Mouse (Mus musculus): ENCODE measurements around the gene Ttyh2.

Gene Ttyh2

GRCm38 (mm10) chr11:114706358-114706757 is 31.1 kb downstream of the Ttyh2 start:
- no peak for DNase-seq (ENCODE audit: low spot score in 2 of 2)

- DNase-seq (ENCODE audit: low spot score in 2 of 2): no peak
These were observed 36.2 kb downstream of the Ttyh2 start for GRCm38 (mm10) chr11:114711393-114711792.

GRCm38 (mm10) chr11:114711861-114712260 is 36.6 kb downstream of the Ttyh2 start:
- no peak for DNase-seq (ENCODE audit: low spot score in 2 of 2)

GRCm38 (mm10) chr11:114714526-114714925 is 39.3 kb downstream of the Ttyh2 start:
- DNase-seq (ENCODE audit: low spot score in 2 of 2): no peak

GRCm38 (mm10) chr11:114715531-114715930 is 40.3 kb downstream of the Ttyh2 start:
- DNase-seq (ENCODE audit: low spot score in 2 of 2): no peak

GRCm38 (mm10) chr11:114720535-114720934 is 45.3 kb downstream of the Ttyh2 start:
- no peak for DNase-seq (ENCODE audit: low spot score in 2 of 2)

- no peak for DNase-seq (ENCODE audit: low spot score in 2 of 2)
These were observed 47.2 kb downstream of the Ttyh2 start for GRCm38 (mm10) chr11:114722438-114722837.

GRCm38 (mm10) chr11:114723030-114723429 is 47.8 kb downstream of the Ttyh2 start:
- DNase-seq (ENCODE audit: low spot score in 2 of 2): no peak

- no peak for DNase-seq (ENCODE audit: low spot score in 2 of 2)
These were observed 49.8 kb downstream of the Ttyh2 start for GRCm38 (mm10) chr11:114724787-114725590.

- no peak for DNase-seq (ENCODE audit: low spot score in 2 of 2)
These were observed 52.0 kb downstream of the Ttyh2 start, which contains the start of gene Dnaic2 for GRCm38 (mm10) chr11:114726965-114727825. Dnaic2 (plus strand) TSS chr11:114727408.

- DNase-seq (ENCODE audit: low spot score in 2 of 2): no peak
These were observed 52.6 kb downstream of the Ttyh2 start for GRCm38 (mm10) chr11:114727826-114728186.

- no peak for DNase-seq (ENCODE audit: low spot score in 2 of 2)
These were observed 53.1 kb downstream of the Ttyh2 start for GRCm38 (mm10) chr11:114728333-114728732.

- no peak for DNase-seq (ENCODE audit: low spot score in 2 of 2)
These were observed 54.7 kb downstream of the Ttyh2 start for GRCm38 (mm10) chr11:114729832-114730363.

- DNase-seq (ENCODE audit: low spot score in 2 of 2): no peak
These were observed 56.5 kb downstream of the Ttyh2 start for GRCm38 (mm10) chr11:114731711-114732110.

GRCm38 (mm10) chr11:114732890-114733289 is 57.7 kb downstream of the Ttyh2 start:
- DNase-seq (ENCODE audit: low spot score in 2 of 2): no peak

GRCm38 (mm10) chr11:114736111-114736510 is 60.9 kb downstream of the Ttyh2 start:
- DNase-seq (ENCODE audit: low spot score in 2 of 2): no peak

- peak in 1 of 2 experiments; percentile 20 for DNase-seq (ENCODE audit: low spot score in 2 of 2)
These were observed 61.8 kb downstream of the Ttyh2 start for GRCm38 (mm10) chr11:114736913-114737624.

GRCm38 (mm10) chr11:114740598-114740997 is 65.4 kb downstream of the Ttyh2 start:
- no peak for DNase-seq (ENCODE audit: low spot score in 2 of 2)

GRCm38 (mm10) chr11:114741451-114741850 is 66.2 kb downstream of the Ttyh2 start:
- DNase-seq (ENCODE audit: low spot score in 2 of 2): no peak

- DNase-seq (ENCODE audit: low spot score in 2 of 2): peak; percentile 59 to 91
These were observed 69.9 kb downstream of the Ttyh2 start for GRCm38 (mm10) chr11:114745134-114745533.

- DNase-seq (ENCODE audit: low spot score in 2 of 2): no peak
These were observed 72.4 kb downstream of the Ttyh2 start for GRCm38 (mm10) chr11:114747564-114748138.

Measured in thymus, postnatal 10 days (tissue).